Mouse (Mus musculus): Measurements from ENCODE around the gene Col9a2.

The Col9a2 gene

GRCm38 (mm10) chr4:121039331-121040115 lies at the start of gene Col9a2:
TSS of gene Col9a2 (plus strand) at chr4:121039385.
- no peak for DNase-seq

- DNase-seq, result no peak
Measured at GRCm38 (mm10) chr4:120992284-120992683, 46.9 kb upstream of the Col9a2 start.

GRCm38 (mm10) chr4:120993025-120993424 lies 46.2 kb upstream of the Col9a2 start:
- DNase-seq, result no peak

- DNase-seq, result no peak
Measured at GRCm38 (mm10) chr4:120995911-120996310, 43.3 kb upstream of the Col9a2 start.

GRCm38 (mm10) chr4:121001042-121001441 lies 38.1 kb upstream of the Col9a2 start:
- no peak for DNase-seq

GRCm38 (mm10) chr4:121001659-121002058 lies 37.5 kb upstream of the Col9a2 start:
- DNase-seq, result no peak

- DNase-seq, result no peak
Measured at GRCm38 (mm10) chr4:121002400-121003171, 36.6 kb upstream of the Col9a2 start.

- no peak for DNase-seq
Measured at GRCm38 (mm10) chr4:121003611-121004091, 35.5 kb upstream of the Col9a2 start.

GRCm38 (mm10) chr4:121004679-121005078 lies 34.5 kb upstream of the Col9a2 start:
- DNase-seq, result no peak

- DNase-seq, result no peak
Measured at GRCm38 (mm10) chr4:121007006-121007405, 32.2 kb upstream of the Col9a2 start.

- no peak for DNase-seq
Measured at GRCm38 (mm10) chr4:121008071-121008745, 31.0 kb upstream of the Col9a2 start.

GRCm38 (mm10) chr4:121009151-121009550 lies 30.0 kb upstream of the Col9a2 start:
- DNase-seq, result no peak

GRCm38 (mm10) chr4:121010770-121011549 lies 28.2 kb upstream of the Col9a2 start:
- DNase-seq, result no peak

GRCm38 (mm10) chr4:121014594-121015267 lies 24.5 kb upstream of the Col9a2 start:
- DNase-seq, result no peak

GRCm38 (mm10) chr4:121015268-121015659 lies 23.9 kb upstream of the Col9a2 start:
- no peak for DNase-seq

GRCm38 (mm10) chr4:121016021-121016898 lies 22.9 kb upstream of the Col9a2 start:
- peak; percentile 48 for DNase-seq

- peak; percentile 99 for DNase-seq
Measured at GRCm38 (mm10) chr4:121016928-121017657, 22.1 kb upstream of the Col9a2 start, which contains the start of gene Smap2. TSS of gene Smap2 (minus strand) at chr4:121017247.

- no peak for DNase-seq
Measured at GRCm38 (mm10) chr4:121018250-121018649, 20.9 kb upstream of the Col9a2 start.

GRCm38 (mm10) chr4:121020040-121020790 lies 19.0 kb upstream of the Col9a2 start:
- DNase-seq, result peak; percentile 55
